Mouse (Mus musculus): ENCODE measurements around the gene Pah. TPM values are rescaled to one million over a fixed set of nuclear protein-coding genes. Genes with fewer than 3 reads are reported as not detected.

The Pah gene
- total RNA-seq, 2 experiments from 2014 or later: 0.47 TPM; not detected in 1

Other genes with a start within 250 kb of the Pah start
- under 1 TPM in 1 of 2 experiments, not detected in 1; 0.10 TPM for gene Ascl1, start 28.1 kb upstream of the Pah start, total RNA-seq (2021)

All from gastrocnemius, postnatal 4 days (tissue).